Mouse (Mus musculus) MEL (cell line): ENCODE measurements at regions not wholly inside any gene's neighbourhood (a gene's known extent, or its start where the extent isn't known, plus 50 kb on each side); places are given as distances from the start of the nearest gene placed in this dataset.

Experiments used
- DNase-seq: peaks from one replicate; pipeline ENCODE4 v3.0.0; 2011; ENCODE audit warnings: low read depth, low spot score
- H3K27ac ChIP-seq: 2 replicates; pipeline ENCODE4 v1.5.1; 2012; ENCODE audit warnings: low read depth, mild to moderate bottlenecking, control low read depth, low read length, moderate library complexity; ENCODE audit not compliant: control insufficient read depth
- H3K27me3 ChIP-seq, 2 experiments: fragments of 150-350 bp in 1 of 2; sonication (generic) in 1 of 2; 2 replicates each; pipeline ENCODE4 v1.6.1; 2012; ENCODE audit warnings: low read length in 2 of 2, mild to moderate bottlenecking in 2 of 2, improper control_type of control experiment in 1 of 2, moderate library complexity in 1 of 2; ENCODE audit not compliant: insufficient read depth in 2 of 2, control insufficient read depth in 1 of 2
- H3K36me3 ChIP-seq, 2 experiments: 2 replicates each; pipeline ENCODE4 v1.6.1; 2012 to 2014; ENCODE audit warnings: low read length in 2 of 2, improper control_type of control experiment in 1 of 2, inconsistent platforms in 1 of 2, mild to moderate bottlenecking in 1 of 2; ENCODE audit not compliant: insufficient read depth in 2 of 2, control insufficient read depth in 1 of 2
- H3K4me1 ChIP-seq, 2 experiments: fragments of 150-350 bp in 1 of 2; sonication (generic) in 1 of 2; 2 replicates each; pipeline ENCODE4 v1.6.1; 2012; ENCODE audit warnings: low read length in 2 of 2, improper control_type of control experiment in 1 of 2, mild to moderate bottlenecking in 1 of 2; ENCODE audit not compliant: insufficient read depth in 2 of 2, control insufficient read depth in 1 of 2
- H3K4me3 ChIP-seq, 2 experiments: fragments of 150-350 bp in 1 of 2; sonication (generic) in 1 of 2; 2 replicates each; pipeline ENCODE4 v1.5.1; 2012; ENCODE audit warnings: low read depth in 2 of 2, low read length in 2 of 2, mild to moderate bottlenecking in 2 of 2, moderate library complexity in 2 of 2, control low read depth in 1 of 2, improper control_type of control experiment in 1 of 2; ENCODE audit not compliant: control insufficient read depth in 1 of 2, insufficient read depth in 1 of 2
- H3K79me2 ChIP-seq: 2 replicates; pipeline ENCODE4 v1.6.1; 2012; ENCODE audit warnings: mild to moderate bottlenecking, low read length, moderate library complexity; ENCODE audit not compliant: control insufficient read depth, poor library complexity, insufficient read depth
- H3K9ac ChIP-seq: 2 replicates; pipeline ENCODE4 v1.6.1; 2012; ENCODE audit warnings: low read depth, mild to moderate bottlenecking, control low read depth, low read length, moderate library complexity; ENCODE audit not compliant: control insufficient read depth, poor library complexity, severe bottlenecking
- H3K9me3 ChIP-seq: fragments of 150-350 bp; sonication (generic); replicated peaks from 2 replicates; pipeline ENCODE4 v1.6.1; 2012; ENCODE audit warnings: mild to moderate bottlenecking, low read length, improper control_type of control experiment, moderate library complexity; ENCODE audit not compliant: insufficient read depth
- BHLHE40 ChIP-seq: IDR thresholded peaks from 2 replicates; pipeline ENCODE4 v1.6.1; 2012; ENCODE audit warnings: low read depth, mild to moderate bottlenecking, inconsistent platforms, low read length, improper control_type of control experiment, borderline replicate concordance
- CTCF ChIP-seq, 3 experiments: IDR thresholded peaks in 2 of 3; conservative IDR thresholded peaks in 1 of 3; 2 replicates each; pipeline ENCODE4 v1.5.1; 2011 to 2012; ENCODE audit warnings: low read length in 3 of 3, low read depth in 2 of 3, mild to moderate bottlenecking in 2 of 3, improper control_type of control experiment in 1 of 3, inconsistent platforms in 1 of 3, mixed read lengths in 1 of 3, moderate library complexity in 1 of 3; ENCODE audit not compliant: control insufficient read depth in 1 of 3, insufficient read depth in 1 of 3, poor library complexity in 1 of 3, severe bottlenecking in 1 of 3
- ELF1 ChIP-seq: IDR thresholded peaks from 2 replicates; pipeline ENCODE4 v1.6.1; 2014; ENCODE audit warnings: low read depth, mild to moderate bottlenecking, inconsistent platforms, low read length, improper control_type of control experiment, moderate library complexity
- EP300 ChIP-seq, 2 experiments: IDR thresholded peaks; 2 replicates each; pipeline ENCODE4 v1.6.1; 2011; ENCODE audit warnings: improper control_type of control experiment in 2 of 2, low read length in 2 of 2, low read depth in 1 of 2, mild to moderate bottlenecking in 1 of 2
- ETS1 ChIP-seq: IDR thresholded peaks from 2 replicates; pipeline ENCODE4 v1.6.1; 2012; ENCODE audit warnings: low read depth, mild to moderate bottlenecking, inconsistent platforms, low read length, improper control_type of control experiment, moderate library complexity
- GATA1 ChIP-seq: IDR thresholded peaks from 2 replicates; pipeline ENCODE4 v1.6.1; 2011; ENCODE audit warnings: low read depth, low read length, improper control_type of control experiment
- MAZ ChIP-seq: IDR thresholded peaks from 2 replicates; pipeline ENCODE4 v1.6.1; 2012; ENCODE audit warnings: low read depth, mild to moderate bottlenecking, inconsistent platforms, low read length, improper control_type of control experiment
- POLR2A ChIP-seq, 2 experiments: IDR thresholded peaks; 2 replicates each; pipeline ENCODE4 v1.6.1; 2011 to 2012; ENCODE audit warnings: low read length in 2 of 2, mild to moderate bottlenecking in 2 of 2, control low read depth in 1 of 2, improper control_type of control experiment in 1 of 2, low read depth in 1 of 2, moderate library complexity in 1 of 2; ENCODE audit not compliant: control insufficient read depth in 1 of 2, insufficient read depth in 1 of 2, poor library complexity in 1 of 2
- RAD21 ChIP-seq: IDR thresholded peaks from 2 replicates; pipeline ENCODE4 v1.6.1; 2011; ENCODE audit warnings: mild to moderate bottlenecking, low read depth, low read length, improper control_type of control experiment
- SMC3 ChIP-seq: IDR thresholded peaks from 2 replicates; pipeline ENCODE4 v1.6.1; 2011; ENCODE audit warnings: low read depth, low read length, improper control_type of control experiment
- TAL1 ChIP-seq: IDR thresholded peaks from 2 replicates; pipeline ENCODE4 v1.6.1; 2012; ENCODE audit warnings: mild to moderate bottlenecking, inconsistent platforms, low read length, moderate library complexity, mixed read lengths
- TCF12 ChIP-seq: IDR thresholded peaks from 2 replicates; pipeline ENCODE4 v1.6.1; 2014; ENCODE audit warnings: low read depth, mild to moderate bottlenecking, inconsistent platforms, low read length, improper control_type of control experiment, moderate library complexity
- UBTF ChIP-seq: IDR thresholded peaks from 2 replicates; pipeline ENCODE4 v1.6.1; 2012; ENCODE audit warnings: low read depth, mild to moderate bottlenecking, inconsistent platforms, low read length, improper control_type of control experiment, moderate library complexity, borderline replicate concordance; ENCODE audit not compliant: insufficient read depth
- ZNF384 ChIP-seq: IDR thresholded peaks from 2 replicates; pipeline ENCODE4 v1.6.1; 2012; ENCODE audit warnings: low read depth, mild to moderate bottlenecking, inconsistent platforms, low read length, improper control_type of control experiment

DNA sequence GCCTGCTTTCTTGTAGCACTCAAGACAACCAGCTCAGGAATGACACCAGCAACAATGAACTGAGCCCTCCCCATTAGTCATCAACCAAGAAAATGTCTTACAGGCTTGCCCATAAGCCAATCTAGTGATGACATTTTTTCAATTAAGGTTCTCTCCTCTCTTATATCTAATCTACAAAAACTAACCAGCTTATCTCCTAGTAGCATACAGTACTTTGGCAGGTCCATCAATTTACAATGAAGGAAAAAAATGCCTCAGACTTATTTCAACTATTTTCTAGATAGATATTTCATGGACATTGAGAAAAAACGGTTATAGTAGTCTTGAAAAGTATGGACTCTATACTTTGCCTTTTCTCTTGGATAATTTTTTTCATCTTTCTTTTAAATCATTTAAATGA is 328.0 kb downstream of the Pcdh19 start:
- Histone ChIP-seq H3K9ac (no peak overlapping the region), H3K4me3 (no peak overlapping the region), H3K79me2 (no peaks in the 10 kb centered on the region), H3K27ac (no peak overlapping the region), H3K36me3 (peaks cover 0 to 4% of the 10 kb centered on the region in 2 experiments; a peak in 2 of 4 replicates)
- DNase-seq = peak; percentile 51
- TF ChIP-seq UBTF (no peak), RAD21 (no peak), MAZ (no peak), ETS1 (0 out of 2 replicates have a peak, but pooled peaks have one; percentile 30), ZNF384 (peak; percentile 68), BHLHE40 (no peak), TCF12 (peak; percentile 77), SMC3 (no peak), CTCF (IDR thresholded peaks at IDR 0.05 in 2 of 3, conservative IDR thresholded peaks at IDR 0.05 in 1 of 3; ENCODE audit: control insufficient read depth in 1 of 3, insufficient read depth in 1 of 3, low read depth in 2 of 3, low read length in 3 of 3, poor library complexity in 1 of 3, severe bottlenecking in 1 of 3) (no peak), TAL1 (no peak), ELF1 (no peak), POLR2A (IDR thresholded peaks at IDR 0.05; ENCODE audit: control insufficient read depth in 1 of 2, insufficient read depth in 1 of 2, low read depth in 1 of 2, low read length in 2 of 2, poor library complexity in 1 of 2) (no peak), GATA1 (peak; percentile 52; the same call in 1 of the 2 replicates), EP300 (IDR thresholded peaks at IDR 0.05; ENCODE audit: low read depth in 1 of 2, low read length in 2 of 2) (peak; percentile 58 to 70)
- TF ChIP-seq, all 39 proteins: peak for 5
- no peaks in the 10 kb centered on the region for H3K9me3 ChIP-seq
- no peaks in the 10 kb centered on the region for H3K27me3 ChIP-seq
- peaks cover 2 to 3% of the 10 kb centered on the region in 2 experiments; a peak in 3 of 4 replicates for H3K4me1 ChIP-seq
